Mouse (Mus musculus) neural tube, embryonic 12.5 days (tissue): ENCODE measurements around the gene Wscd1. TPM values are rescaled to one million over a fixed set of nuclear protein-coding genes. Genes with fewer than 3 reads are reported as not detected.
A peak's percentile ranks its signal among the peaks of the same experiment; 100 is the strongest.

Experiments
- ATAC-seq: fragments of 200-750 bp; cut with Nextera tagmentation; 2 replicates; pipeline ENCODE4 v1.8.0; 2017; ENCODE audit warnings: low read depth, mild to moderate bottlenecking, moderate TSS enrichment, moderate library complexity; ENCODE audit not compliant: low FRiP score
- H3K27ac ChIP-seq: fragments of 300-500 bp; sonication (generic); 2 replicates; pipeline ENCODE4 v1.5.1; 2016
- H3K27me3 ChIP-seq: fragments of 300-500 bp; sonication (generic); replicated peaks from 2 replicates; pipeline ENCODE4 v1.6.1; 2016; ENCODE audit warnings: mild to moderate bottlenecking
- H3K36me3 ChIP-seq: fragments of 300-500 bp; sonication (generic); 2 replicates; pipeline ENCODE4 v1.6.1; 2016; ENCODE audit warnings: mild to moderate bottlenecking
- H3K4me1 ChIP-seq: fragments of 300-500 bp; sonication (generic); 2 replicates; pipeline ENCODE4 v1.6.1; 2016
- H3K4me2 ChIP-seq: fragments of 300-500 bp; sonication (generic); replicated peaks from 2 replicates; pipeline ENCODE4 v1.6.1; 2016; ENCODE audit warnings: mild to moderate bottlenecking
- H3K4me3 ChIP-seq: fragments of 300-500 bp; sonication (generic); 2 replicates; pipeline ENCODE4 v1.5.1; 2016
- H3K9ac ChIP-seq: fragments of 300-500 bp; sonication (generic); 2 replicates; pipeline ENCODE4 v1.6.1; 2016; ENCODE audit warnings: mild to moderate bottlenecking
- H3K9me3 ChIP-seq: fragments of 300-500 bp; sonication (generic); 2 replicates; pipeline ENCODE4 v1.6.1; 2016; ENCODE audit warnings: mild to moderate bottlenecking
- WGBS: fragments of 180-500 bp; shearing (Covaris S2); methylation state at CpG from one replicate; pipeline ENCODE4 v1.1.7; 2016; 5-methylcytosine and 5-hydroxymethylcytosine counted together
- polyA plus RNA-seq: library from polyadenylated mRNA; unstranded; fragments of >200 nt; fragmentation: Nextera tagmentation; extraction: Ambion mirVana; gene quantifications from 2 replicates; pipeline ENCODE4 v1.2.1, GENCODE M21; 2016

The Wscd1 gene
- polyA plus RNA-seq, 1 experiment from 2014 or later = 67.3 TPM

DNA sequence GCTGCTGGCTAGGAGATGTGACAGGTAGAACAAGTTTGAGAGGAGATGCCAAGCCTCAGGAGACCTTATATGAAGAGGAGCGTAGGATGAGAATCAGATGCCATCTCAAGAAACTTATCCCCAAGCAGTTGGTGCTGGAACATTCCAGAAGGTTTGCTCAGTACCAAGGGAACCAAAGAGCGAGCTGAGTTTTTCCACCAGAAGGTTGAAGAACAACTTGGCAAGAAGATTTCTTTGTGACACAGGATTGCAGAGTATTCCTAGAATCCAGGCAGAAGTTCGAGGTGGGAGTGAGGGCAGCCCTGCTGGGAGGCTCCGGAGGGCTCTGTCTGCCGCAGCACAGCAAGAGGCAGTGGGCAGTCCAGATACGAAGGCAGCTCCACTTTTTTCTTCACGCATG, 21.4 kb downstream of the Wscd1 start:
- no peak overlapping the region for H3K4me3 ChIP-seq
- no peaks in the 10 kb centered on the region for H3K27me3 ChIP-seq
- no peak overlapping the region for H3K4me2 ChIP-seq
- no peak overlapping the region for H3K9ac ChIP-seq
- no peak overlapping the region for H3K27ac ChIP-seq
- WGBS = 85% methylated on average over 7 of the region's 7 CpGs
- ATAC-seq = no peak
- no peaks in the 10 kb centered on the region for H3K9me3 ChIP-seq
- H3K36me3 ChIP-seq = peaks cover 69% of the 10 kb centered on the region
- peaks cover 22% of the 10 kb centered on the region for H3K4me1 ChIP-seq

DNA sequence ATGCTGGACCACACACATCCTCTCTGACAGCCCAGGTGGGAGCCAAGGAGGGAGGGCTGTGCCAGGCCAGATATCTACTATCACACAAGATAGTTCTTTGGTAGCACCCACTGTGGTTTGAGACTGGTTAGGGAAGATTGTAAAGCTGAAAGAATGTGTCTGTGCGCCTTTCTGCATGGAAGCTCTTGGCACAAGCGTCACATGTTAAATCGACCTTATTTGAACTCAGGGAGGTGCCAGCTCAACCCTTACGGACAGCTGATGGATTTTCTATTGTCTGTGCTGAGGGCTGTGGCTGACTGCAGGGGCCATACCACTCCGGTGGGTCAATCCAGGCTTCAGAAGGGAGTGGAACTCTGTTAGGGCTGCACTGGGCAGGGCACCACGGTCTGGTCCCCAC, 22.3 kb downstream of the Wscd1 start:
- Histone ChIP-seq H3K9ac (no peak overlapping the region), H3K27ac (no peak overlapping the region), H3K36me3 (peaks cover 70% of the 10 kb centered on the region), H3K27me3 (no peaks in the 10 kb centered on the region), H3K4me3 (no peak overlapping the region), H3K9me3 (no peaks in the 10 kb centered on the region), H3K4me1 (peaks cover 22% of the 10 kb centered on the region), H3K4me2 (no peak overlapping the region)
- ATAC-seq = no peak
- 44% methylated on average over 6 of the region's 6 CpGs for WGBS

DNA sequence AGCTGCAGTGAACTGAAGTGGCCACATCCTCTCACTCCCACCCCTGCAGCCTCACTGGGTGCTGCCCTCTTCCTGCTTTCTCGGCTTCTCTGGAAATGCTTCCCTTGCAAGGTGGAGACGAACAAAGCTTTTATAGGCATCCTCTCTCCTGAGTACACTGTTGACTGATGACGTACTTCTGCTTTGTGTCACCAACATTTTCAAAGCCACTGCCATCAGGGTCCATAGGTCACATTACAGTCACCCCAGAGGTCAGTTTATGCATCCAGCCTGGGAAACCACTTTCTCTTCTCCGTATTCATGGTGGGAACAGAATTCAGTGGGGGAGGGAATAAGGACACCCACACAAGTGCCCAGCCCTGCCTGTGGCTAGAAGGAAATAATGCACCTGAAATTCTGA, 23.1 kb downstream of the Wscd1 start:
- WGBS = 13% methylated on average over 4 of the region's 4 CpGs
- no peak overlapping the region for H3K4me2 ChIP-seq
- H3K27me3 ChIP-seq = no peaks in the 10 kb centered on the region
- H3K36me3 ChIP-seq = peaks cover 70% of the 10 kb centered on the region
- H3K9ac ChIP-seq = no peak overlapping the region
- H3K4me3 ChIP-seq = no peak overlapping the region
- peaks cover 22% of the 10 kb centered on the region for H3K4me1 ChIP-seq
- H3K27ac ChIP-seq = no peak overlapping the region
- no peaks in the 10 kb centered on the region for H3K9me3 ChIP-seq
- ATAC-seq = no peak

DNA sequence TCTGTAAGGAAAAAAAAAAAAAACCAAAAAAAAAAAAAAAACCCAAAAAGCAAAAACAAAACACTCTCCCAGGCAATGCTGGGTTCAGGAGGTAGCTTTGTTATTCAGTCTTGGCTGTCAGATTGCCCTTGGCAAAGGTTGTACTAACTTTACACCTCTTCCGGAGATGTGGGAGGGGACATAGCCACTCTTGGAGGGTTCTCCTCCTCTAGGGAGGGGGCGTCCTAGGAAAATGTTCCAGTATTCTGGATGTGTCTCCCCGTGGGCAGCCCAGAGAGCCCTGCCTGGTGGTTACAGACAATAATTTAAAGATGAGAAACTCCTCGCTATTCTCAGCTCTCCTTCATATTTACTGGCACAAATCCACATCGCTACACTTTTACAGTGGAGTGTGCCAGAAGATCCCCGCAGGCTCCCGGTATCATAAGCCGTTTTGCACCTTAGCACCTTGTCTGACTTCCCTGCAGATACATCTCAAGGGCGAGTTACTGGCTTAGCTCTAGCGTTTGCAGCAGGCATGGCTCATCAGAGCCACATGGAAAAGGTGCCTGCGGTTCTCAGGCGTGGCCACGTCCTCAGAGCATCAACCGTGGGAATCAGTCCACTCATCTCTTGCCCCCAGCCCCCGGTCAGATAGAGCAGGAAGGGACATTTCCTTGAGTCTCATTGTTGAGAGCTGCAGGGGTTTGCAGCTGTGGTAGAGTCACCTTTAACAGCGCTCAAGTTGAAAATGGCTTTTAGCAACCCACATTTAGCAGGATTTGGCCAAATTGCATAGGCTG, 24.5 kb downstream of the Wscd1 start:
- Histone ChIP-seq H3K9me3 (no peaks in the 10 kb centered on the region), H3K27ac (no peak overlapping the region), H3K36me3 (peaks cover 68% of the 10 kb centered on the region), H3K27me3 (no peaks in the 10 kb centered on the region), H3K4me3 (no peak overlapping the region), H3K9ac (no peak overlapping the region), H3K4me1 (peaks cover 24% of the 10 kb centered on the region), H3K4me2 (no peak overlapping the region)
- no peak for ATAC-seq
- WGBS = 46% methylated on average over 16 of the region's 16 CpGs

DNA sequence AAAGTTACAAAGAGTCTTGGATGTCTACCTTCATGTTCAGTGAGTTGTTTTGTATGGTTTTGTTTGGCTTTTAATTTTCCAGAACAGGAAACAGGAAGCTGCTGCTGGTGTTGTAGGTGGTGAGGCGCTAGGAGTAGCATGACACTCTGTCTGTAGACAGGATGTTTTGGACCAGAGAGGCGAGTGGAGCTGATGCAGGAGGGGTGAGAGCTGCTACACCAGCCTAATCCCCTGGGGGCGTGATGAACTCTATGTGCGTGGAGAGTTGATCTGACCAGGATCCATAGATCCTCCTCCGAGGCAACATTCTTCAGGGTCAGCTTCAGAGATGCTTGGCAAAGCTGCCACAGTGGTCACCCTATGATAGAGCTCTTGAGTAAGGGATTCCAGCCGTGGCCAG, 25.3 kb downstream of the Wscd1 start:
- H3K4me1 ChIP-seq = peaks cover 29% of the 10 kb centered on the region
- H3K4me3 ChIP-seq = no peak overlapping the region
- H3K36me3 ChIP-seq = peaks cover 63% of the 10 kb centered on the region
- no peaks in the 10 kb centered on the region for H3K9me3 ChIP-seq
- H3K27me3 ChIP-seq = no peaks in the 10 kb centered on the region
- H3K4me2 ChIP-seq = no peak overlapping the region
- no peak overlapping the region for H3K9ac ChIP-seq
- H3K27ac ChIP-seq = no peak overlapping the region
- ATAC-seq = no peak
- WGBS = 80% methylated on average over 6 of the region's 6 CpGs

DNA sequence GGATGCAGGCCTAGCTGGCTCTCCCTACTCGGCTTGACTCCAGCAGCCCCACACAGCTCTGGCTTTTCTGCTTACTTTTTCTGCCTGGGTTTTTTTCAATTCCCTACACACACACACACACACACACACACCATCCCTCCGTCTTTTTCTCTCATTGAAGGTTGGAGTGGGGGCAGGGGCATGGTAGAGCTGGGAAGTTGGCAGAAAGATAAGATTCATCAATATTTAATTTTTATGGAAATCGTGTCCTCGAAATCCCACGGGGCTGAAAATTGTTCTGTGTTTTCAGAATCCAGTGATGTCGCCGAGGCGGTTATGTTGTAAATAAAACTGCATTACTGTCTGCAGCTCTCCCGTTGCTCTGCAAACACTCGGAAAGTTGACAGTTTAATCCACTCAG, 29.9 kb downstream of the Wscd1 start:
- no peaks in the 10 kb centered on the region for H3K27me3 ChIP-seq
- H3K36me3 ChIP-seq = peaks cover 75% of the 10 kb centered on the region
- no peak overlapping the region; the same call in 1 of the 2 replicates for H3K4me2 ChIP-seq
- 0 out of 2 replicates have a peak, but pooled peaks have one; percentile 41 for ATAC-seq
- H3K9ac ChIP-seq = no peak overlapping the region
- no peaks in the 10 kb centered on the region for H3K9me3 ChIP-seq
- peaks cover 14% of the 10 kb centered on the region for H3K4me1 ChIP-seq
- no peak overlapping the region for H3K27ac ChIP-seq
- WGBS = 74% methylated on average over 10 of the region's 10 CpGs
- no peak overlapping the region for H3K4me3 ChIP-seq

DNA sequence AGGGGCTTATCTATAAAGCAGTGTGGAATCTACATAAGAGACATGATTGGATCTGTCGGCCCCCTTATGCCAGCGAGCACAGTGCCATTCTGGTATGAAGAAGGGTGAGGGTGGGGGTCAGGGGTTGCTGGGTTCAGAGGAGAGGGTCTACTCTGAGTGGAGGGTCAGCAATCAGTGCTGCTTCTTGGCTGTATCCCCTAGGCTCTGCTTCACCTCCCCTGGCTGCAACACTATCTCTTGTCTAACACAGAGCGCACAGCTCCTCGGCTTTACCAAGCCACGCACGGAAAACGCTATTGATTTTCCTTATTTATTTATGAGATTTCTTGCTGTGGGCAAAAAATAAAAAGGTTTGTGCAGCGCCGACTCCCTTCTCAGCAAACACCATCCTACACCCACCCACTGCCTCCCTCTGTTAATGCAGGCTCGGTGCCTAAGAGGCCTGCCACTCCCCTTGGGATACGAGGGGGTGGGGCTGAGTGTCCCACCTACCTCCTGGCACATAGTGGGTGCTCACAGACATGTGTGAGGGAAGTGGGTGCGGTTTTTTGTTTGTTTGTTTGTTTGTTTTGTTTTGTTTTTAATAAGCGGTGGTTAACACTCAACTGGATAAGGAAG, 32.1 kb downstream of the Wscd1 start:
- H3K4me3 ChIP-seq = no peak overlapping the region
- 86% methylated on average over 13 of the region's 13 CpGs for WGBS
- H3K4me2 ChIP-seq = no peak overlapping the region
- no peaks in the 10 kb centered on the region for H3K27me3 ChIP-seq
- ATAC-seq = no peak
- H3K9me3 ChIP-seq = no peaks in the 10 kb centered on the region
- H3K4me1 ChIP-seq = peaks cover 14% of the 10 kb centered on the region
- peaks cover 77% of the 10 kb centered on the region for H3K36me3 ChIP-seq
- H3K27ac ChIP-seq = no peak overlapping the region
- no peak overlapping the region for H3K9ac ChIP-seq

DNA sequence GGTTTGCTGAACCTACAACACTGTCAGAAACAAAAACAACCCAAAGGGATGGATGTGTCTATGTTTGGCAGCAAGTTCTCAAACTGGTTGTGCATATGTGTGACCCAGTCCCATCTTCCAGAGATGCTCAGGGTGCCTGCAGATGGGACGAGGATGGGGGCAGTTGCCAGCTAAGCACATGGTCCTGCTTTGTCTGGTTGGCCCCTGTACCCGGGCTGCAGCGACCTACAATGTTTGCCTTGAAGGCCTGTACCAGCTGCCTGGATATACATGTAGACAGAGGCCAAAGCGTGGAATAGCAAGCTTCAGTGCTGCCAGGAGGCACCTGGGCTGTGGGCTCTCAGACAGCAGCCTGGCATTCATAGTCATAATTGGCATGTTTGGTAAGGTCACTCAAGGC, 35.8 kb downstream of the Wscd1 start:
- 93% methylated on average over 4 of the region's 4 CpGs for WGBS
- Histone ChIP-seq H3K27me3 (no peaks in the 10 kb centered on the region), H3K9ac (no peak overlapping the region), H3K4me2 (no peak overlapping the region), H3K27ac (no peak overlapping the region), H3K9me3 (no peaks in the 10 kb centered on the region), H3K4me1 (no peaks in the 10 kb centered on the region; the same call in 1 of the 2 replicates), H3K36me3 (peaks cover 89% of the 10 kb centered on the region), H3K4me3 (no peak overlapping the region)
- ATAC-seq = no peak

DNA sequence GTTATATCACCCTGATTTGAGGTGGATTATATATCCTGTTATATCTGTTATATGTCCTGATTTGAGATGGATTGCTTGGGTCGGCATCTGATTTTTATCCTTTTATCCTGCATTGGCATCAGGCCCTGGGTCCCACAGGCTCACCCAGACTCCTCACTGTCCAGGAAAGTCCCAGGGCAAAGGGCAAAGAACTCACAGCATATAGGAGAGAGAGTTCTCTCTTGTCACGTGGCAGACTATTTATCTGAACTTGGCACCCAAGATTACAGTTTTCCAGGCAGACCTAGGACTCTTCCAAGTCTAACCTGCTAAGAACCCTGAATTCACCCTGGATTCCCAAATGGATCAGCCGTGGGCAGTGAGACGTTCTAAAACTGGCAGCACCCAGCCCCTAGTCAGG, 38.5 kb downstream of the Wscd1 start:
- Histone ChIP-seq H3K9ac (no peak overlapping the region), H3K9me3 (no peaks in the 10 kb centered on the region), H3K27me3 (no peaks in the 10 kb centered on the region), H3K4me1 (no peaks in the 10 kb centered on the region), H3K4me3 (no peak overlapping the region), H3K36me3 (peaks cover 75% of the 10 kb centered on the region), H3K27ac (no peak overlapping the region), H3K4me2 (no peak overlapping the region)
- WGBS = 85% methylated on average over 4 of the region's 4 CpGs
- no peak for ATAC-seq

DNA sequence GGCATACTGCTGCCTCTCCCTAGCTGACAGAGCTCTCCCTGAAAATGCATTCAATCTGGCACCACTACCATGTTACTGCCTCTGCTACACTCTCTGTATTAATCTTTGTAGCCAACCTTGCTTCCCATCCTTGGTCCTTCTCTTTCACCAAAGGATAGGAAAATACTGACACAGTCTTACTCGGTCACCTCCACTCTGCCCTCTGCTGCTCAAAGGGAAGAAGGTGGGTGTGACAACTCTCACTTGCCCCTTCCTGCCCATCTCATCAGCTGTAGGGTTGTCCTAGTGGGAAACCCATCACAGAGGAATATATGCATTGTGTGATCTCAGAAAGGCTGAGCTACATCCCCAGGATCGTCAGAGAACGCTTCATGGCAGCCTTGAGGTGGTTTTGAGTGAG, 40.5 kb downstream of the Wscd1 start:
- no peak overlapping the region for H3K4me3 ChIP-seq
- no peaks in the 10 kb centered on the region for H3K27me3 ChIP-seq

DNA sequence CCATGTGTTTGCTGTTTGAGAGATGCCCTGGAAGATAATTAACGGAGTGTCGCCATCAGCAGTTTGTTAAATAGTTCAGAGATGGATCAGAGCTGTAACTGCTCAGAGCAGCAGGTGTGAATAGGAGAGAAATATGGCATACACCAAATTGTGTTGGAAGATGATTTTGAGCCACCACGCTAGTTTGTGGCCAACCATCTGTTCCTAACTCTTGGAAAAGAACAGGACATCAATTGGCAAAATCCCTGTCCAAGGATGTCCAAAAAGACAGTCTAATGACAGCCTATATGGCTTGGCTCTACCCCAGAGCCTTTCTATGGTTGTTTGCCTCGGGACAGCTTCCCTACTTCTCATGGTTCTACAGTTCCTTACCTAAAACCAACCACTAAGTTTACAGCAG, 49.5 kb downstream of the Wscd1 start:
- Histone ChIP-seq H3K9me3 (no peaks in the 10 kb centered on the region), H3K27ac (no peak overlapping the region), H3K27me3 (no peaks in the 10 kb centered on the region), H3K9ac (no peak overlapping the region), H3K36me3 (no peaks in the 10 kb centered on the region), H3K4me1 (no peaks in the 10 kb centered on the region), H3K4me3 (no peak overlapping the region), H3K4me2 (no peak overlapping the region)
- ATAC-seq = no peak
- 86% methylated on average over 4 of the region's 4 CpGs for WGBS

More for the DNA sequence above, 40.5 kb downstream of the Wscd1 start:
- WGBS = 74% methylated on average over 3 of the region's 3 CpGs
- Histone ChIP-seq H3K36me3 (peaks cover 58% of the 10 kb centered on the region), H3K9me3 (no peaks in the 10 kb centered on the region), H3K4me2 (no peak overlapping the region), H3K27ac (no peak overlapping the region), H3K4me1 (no peaks in the 10 kb centered on the region), H3K9ac (no peak overlapping the region)
- no peak for ATAC-seq

DNA sequence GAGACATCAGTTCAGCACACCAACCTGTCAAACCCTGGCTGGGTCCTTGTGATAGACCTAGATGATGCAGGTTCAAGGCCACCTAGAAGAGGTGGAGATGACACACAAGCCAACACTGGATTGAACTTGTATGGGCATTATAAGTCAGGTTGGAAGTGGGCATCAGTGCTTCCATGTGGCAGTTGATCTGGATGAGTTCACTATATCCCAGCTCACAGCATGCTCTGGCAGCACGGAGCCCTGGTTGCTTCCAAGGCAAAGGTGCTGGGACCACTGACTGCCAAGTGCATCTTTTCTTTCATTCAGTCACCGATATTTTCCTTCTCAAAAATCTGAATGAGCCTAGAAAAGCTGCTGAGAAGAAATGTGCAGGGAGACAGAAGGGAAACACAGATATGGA, 58.8 kb downstream of the Wscd1 start:
- Histone ChIP-seq H3K4me3 (no peak overlapping the region), H3K4me1 (no peaks in the 10 kb centered on the region), H3K9me3 (no peaks in the 10 kb centered on the region), H3K27ac (no peak overlapping the region), H3K9ac (no peak overlapping the region), H3K4me2 (no peak overlapping the region), H3K36me3 (no peaks in the 10 kb centered on the region), H3K27me3 (no peaks in the 10 kb centered on the region)
- ATAC-seq = no peak
- WGBS = 95% methylated on average over 2 of the region's 2 CpGs

DNA sequence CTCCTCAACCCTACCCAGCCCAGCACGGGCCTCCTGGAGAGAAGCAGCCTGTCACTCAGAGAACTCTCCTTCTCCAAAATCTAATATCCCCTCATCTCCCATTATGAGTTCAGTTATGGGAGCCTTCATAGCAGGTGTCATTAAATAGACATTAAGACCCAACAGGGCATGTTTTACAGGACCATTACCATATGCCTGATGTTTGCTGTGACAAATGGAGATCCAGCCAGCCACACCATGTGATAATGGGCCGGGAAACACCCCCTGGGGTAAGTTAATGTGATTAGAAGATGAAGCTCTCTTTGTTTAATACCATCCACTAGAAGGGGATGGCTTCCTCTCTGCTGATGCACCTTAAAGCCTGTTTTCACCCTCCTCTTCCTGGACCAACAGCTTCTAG, 62.1 kb downstream of the Wscd1 start:
- 52% methylated on average over 2 of the region's 2 CpGs for WGBS
- no peak for ATAC-seq

More for the DNA sequence above, 62.1 kb downstream of the Wscd1 start:
- Histone ChIP-seq H3K9ac (no peak overlapping the region), H3K27ac (no peak overlapping the region), H3K4me3 (no peak overlapping the region), H3K36me3 (no peaks in the 10 kb centered on the region), H3K4me2 (no peak overlapping the region), H3K9me3 (no peaks in the 10 kb centered on the region), H3K4me1 (peaks cover 11% of the 10 kb centered on the region), H3K27me3 (no peaks in the 10 kb centered on the region)
